Mouse (Mus musculus): Measurements from ENCODE around the gene Ddx39b. TPM values are rescaled to one million over a fixed set of nuclear protein-coding genes. Genes with fewer than 3 reads are reported as not detected.

Ddx39b gene
- polyA plus RNA-seq, 1 experiment: 290 TPM

DNA sequence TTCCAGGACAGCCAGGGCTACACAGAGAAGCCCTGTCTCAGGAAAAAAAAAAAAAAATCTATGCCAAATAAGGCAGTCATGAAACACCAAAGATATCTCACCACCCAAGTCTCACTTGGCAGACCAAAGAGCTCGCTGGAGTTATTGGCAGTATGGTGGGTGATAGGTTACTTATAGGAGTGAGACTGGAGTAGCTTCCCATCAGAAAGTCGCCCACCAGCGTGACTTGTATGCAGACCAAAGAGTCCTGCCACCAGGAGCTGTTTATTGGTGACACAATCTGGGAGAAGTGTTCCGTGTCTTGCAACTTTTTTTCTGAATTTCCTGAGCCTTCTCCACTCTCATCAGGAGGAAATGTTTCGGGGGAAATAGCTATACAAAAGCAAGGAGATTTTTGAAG is 1.8 kb upstream of the Ddx39b start:
- WGBS: 80% methylated on average over 5 of the region's 5 CpGs
- no peak overlapping the region for H3K4me3 ChIP-seq (ENCODE audit: insufficient read depth, low read depth, low read length)
- peaks cover 29% of the 10 kb centered on the region for H3K4me1 ChIP-seq (ENCODE audit: control insufficient read depth, insufficient read depth, low read length)
- TF ChIP-seq CTCF (IDR thresholded peaks at IDR 0.05; ENCODE audit: insufficient read depth, low read depth, low read length) (no peak), POLR2A (IDR thresholded peaks at IDR 0.05; ENCODE audit: insufficient read depth, low read depth, low read length) (no peak)
- H3K27ac ChIP-seq (ENCODE audit: insufficient read depth, low read depth, low read length): no peak overlapping the region

DNA sequence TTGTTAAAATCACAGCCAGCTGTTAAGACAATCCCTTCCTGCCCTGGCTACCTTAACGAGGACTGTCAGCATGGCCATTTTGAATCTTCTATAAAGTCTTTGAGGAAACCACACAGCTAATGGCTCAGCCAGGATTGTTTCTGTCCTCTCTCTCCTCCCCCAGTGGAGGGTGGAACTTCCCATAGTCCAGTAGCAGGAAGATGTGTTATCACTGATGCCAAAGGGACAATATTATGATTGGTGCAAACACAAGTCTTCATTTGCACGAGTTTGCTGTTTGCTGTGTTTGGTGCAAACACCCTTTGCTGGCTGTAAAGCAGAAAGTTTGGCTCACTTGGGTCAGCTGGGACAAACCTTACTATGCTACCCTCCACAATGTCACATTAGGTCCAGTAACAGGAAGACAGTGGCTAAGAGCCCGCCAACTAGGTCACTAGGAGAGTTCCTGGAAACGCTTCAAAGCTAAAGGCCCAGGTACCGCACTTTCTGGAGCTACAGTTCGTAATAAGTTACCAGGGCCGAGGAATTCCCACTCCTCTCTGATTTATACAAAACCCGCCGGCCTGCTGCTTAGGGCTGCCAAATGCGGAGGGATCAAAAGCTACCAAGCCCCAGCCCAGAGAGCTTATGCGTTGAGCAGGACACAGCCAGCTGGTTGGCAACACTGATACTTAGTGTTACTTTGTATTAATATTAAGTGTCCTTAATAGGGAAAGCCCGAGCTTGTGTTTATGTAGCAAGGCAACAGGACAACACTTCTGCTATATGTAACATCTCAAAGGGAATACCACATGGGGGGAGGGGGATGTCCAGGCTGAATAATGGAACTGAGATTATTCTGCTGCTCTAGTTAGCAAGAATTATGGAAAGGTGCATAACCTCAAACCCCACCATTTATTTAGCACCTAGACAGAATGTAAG is 902 bp upstream of the Ddx39b start:
- peak overlapping the region; percentile 95 for H3K27ac ChIP-seq (ENCODE audit: insufficient read depth, low read depth, low read length)
- TF ChIP-seq POLR2A (IDR thresholded peaks at IDR 0.05; ENCODE audit: insufficient read depth, low read depth, low read length): no peak
- TF ChIP-seq CTCF (IDR thresholded peaks at IDR 0.05; ENCODE audit: insufficient read depth, low read depth, low read length): no peak
- H3K4me3 ChIP-seq (ENCODE audit: insufficient read depth, low read depth, low read length): peak overlapping the region; percentile 47
- peaks cover 27% of the 10 kb centered on the region for H3K4me1 ChIP-seq (ENCODE audit: control insufficient read depth, insufficient read depth, low read length)
- 19% methylated on average over 12 of the region's 12 CpGs for WGBS

DNA sequence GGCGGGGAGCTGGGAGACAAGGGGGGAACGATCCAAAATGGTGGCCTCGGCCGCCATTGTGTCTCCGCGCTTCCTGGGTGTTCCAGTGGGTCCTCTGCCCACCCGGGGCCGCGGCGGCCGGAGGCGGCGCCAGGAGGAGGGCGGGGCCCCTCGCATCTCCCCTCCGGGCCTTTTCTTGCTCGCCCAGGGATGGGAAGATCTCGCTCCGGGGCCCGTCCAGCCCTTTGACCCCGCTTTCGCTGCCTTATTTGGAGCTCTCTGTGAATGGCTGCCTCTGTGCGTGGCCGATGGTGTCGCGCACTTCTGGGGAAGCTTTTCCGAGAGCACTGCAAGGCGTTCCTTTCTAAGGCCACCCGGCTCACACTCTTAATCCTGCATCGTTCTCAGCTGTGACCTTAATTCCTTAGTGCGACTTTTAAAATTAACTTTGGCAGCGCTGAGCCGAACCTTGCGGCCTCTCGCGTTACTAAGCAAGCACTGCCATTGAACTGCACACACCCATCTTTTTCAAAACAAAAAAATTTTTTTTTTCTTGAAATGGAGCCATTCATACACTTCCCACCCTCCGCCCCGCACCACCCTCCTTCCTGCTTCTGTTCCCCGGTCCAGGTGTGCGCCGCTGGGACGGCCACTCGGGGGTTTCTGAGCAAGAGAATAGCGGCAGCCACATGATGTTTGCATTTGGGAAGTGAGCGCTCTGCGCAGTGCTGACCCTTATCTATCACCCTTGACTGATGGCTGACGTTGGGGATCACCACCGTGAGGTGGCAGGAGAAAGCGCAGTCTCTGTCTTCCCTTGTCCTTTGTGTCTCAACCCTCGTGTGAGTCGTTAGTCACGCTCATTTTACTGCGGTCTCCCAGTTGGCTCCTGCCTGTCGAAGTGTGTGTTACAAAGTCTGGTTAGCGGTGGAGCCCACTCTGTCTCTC is 732 bp downstream of the Ddx39b start:
- Histone ChIP-seq H3K4me3 (ENCODE audit: insufficient read depth, low read depth, low read length) (peak overlapping the region; percentile 77), H3K4me1 (ENCODE audit: control insufficient read depth, insufficient read depth, low read length) (peaks cover 37% of the 10 kb centered on the region), H3K27ac (ENCODE audit: insufficient read depth, low read depth, low read length) (peak overlapping the region; percentile 92)
- no peak for TF ChIP-seq CTCF (IDR thresholded peaks at IDR 0.05; ENCODE audit: insufficient read depth, low read depth, low read length)
- TF ChIP-seq POLR2A (IDR thresholded peaks at IDR 0.05; ENCODE audit: insufficient read depth, low read depth, low read length): no peak
- under 1% methylated on average over 55 of the region's 55 CpGs for WGBS

DNA sequence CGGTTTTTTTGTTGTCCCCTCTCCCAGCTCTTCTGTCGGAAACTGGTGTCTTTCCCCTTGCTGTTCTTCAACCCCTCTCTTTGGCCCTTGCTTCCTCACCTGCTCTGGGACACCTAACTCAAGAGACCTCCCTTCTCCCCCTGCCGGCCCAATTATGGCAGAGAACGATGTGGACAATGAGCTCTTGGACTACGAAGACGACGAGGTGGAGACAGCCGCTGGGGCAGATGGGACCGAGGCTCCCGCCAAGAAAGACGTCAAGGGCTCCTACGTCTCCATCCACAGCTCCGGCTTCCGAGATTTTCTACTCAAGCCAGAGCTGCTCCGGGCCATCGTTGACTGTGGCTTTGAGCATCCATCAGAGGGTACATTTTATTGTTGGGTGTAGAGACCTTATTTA is 1.5 kb downstream of the Ddx39b start:
- Histone ChIP-seq H3K4me3 (ENCODE audit: insufficient read depth, low read depth, low read length) (peak overlapping the region; percentile 77), H3K27ac (ENCODE audit: insufficient read depth, low read depth, low read length) (peak overlapping the region; percentile 92; the same call in 1 of the 2 replicates), H3K4me1 (ENCODE audit: control insufficient read depth, insufficient read depth, low read length) (peaks cover 32% of the 10 kb centered on the region)
- WGBS: under 1% methylated on average over 16 of the region's 16 CpGs
- TF ChIP-seq POLR2A (IDR thresholded peaks at IDR 0.05; ENCODE audit: insufficient read depth, low read depth, low read length) (no peak), CTCF (IDR thresholded peaks at IDR 0.05; ENCODE audit: insufficient read depth, low read depth, low read length) (no peak)

DNA sequence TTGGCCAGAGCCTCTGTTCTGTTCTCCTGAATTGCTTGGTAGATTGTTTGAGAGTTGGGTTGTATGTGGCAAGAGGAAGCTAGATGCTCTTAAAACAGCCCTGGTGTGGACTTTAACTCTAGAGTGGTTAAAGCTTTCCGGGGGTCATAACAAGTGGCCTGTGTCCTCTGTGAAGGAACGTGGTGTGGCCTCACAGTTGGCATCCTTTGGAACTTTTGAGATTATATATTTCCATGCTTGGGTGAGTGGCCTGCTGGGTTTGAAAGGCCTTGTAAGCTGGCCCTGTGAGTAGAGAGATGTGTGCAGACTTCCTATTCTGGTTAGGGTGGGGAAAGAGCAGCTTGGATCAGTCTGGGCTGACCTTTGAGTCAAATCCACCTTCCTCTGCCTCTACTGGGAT is 3.5 kb downstream of the Ddx39b start:
- Histone ChIP-seq H3K4me1 (ENCODE audit: control insufficient read depth, insufficient read depth, low read length) (peaks cover 32% of the 10 kb centered on the region), H3K27ac (ENCODE audit: insufficient read depth, low read depth, low read length) (no peak overlapping the region), H3K4me3 (ENCODE audit: insufficient read depth, low read depth, low read length) (no peak overlapping the region)
- TF ChIP-seq POLR2A (IDR thresholded peaks at IDR 0.05; ENCODE audit: insufficient read depth, low read depth, low read length) (no peak), CTCF (IDR thresholded peaks at IDR 0.05; ENCODE audit: insufficient read depth, low read depth, low read length) (no peak)
- WGBS: 42% methylated on average over 2 of the region's 2 CpGs

DNA sequence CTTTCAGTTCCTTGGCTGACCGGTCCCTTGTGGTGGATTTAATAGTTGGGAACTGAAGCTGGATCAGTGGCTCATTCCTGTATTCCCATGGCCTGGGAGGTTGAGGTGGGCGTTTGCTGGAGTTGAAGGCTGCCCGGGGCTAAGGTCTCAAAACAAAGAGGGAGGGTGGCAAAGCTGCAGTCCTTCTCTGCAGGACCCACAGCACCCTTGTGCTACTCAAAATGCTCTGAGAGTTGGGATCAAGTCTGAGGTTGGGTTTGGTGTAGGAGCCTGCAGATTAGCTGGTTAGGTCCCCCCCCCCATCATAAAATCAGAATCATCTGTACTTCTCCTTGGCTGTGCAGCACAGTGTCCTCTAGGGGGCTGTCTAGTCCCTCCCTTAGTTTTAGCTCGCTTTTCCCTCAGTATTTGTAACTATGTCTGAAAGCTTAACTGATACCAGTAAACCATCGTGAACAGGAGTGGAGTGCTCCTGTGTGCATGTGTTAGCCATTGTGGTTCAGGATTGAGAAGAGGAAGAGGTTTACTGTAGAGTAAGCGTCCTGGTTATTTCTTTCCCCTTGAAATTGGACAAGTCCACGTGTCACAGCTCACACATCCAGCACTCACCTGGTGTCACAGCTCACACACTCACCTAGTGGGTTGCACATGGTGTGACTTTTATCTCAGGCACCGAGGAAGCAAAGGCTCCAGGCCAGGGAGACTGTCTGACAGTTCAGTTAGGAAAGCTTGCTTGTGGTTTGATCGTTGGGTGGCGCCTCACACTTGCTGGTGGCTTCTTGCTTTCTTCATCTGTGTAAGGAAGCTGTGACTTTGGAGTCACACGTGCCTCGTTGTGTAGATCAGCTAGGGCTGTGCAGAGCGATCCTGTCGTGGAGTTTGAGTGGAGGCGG is 4.4 kb downstream of the Ddx39b start:
- H3K27ac ChIP-seq (ENCODE audit: insufficient read depth, low read depth, low read length): no peak overlapping the region
- no peak overlapping the region for H3K4me3 ChIP-seq (ENCODE audit: insufficient read depth, low read depth, low read length)
- TF ChIP-seq CTCF (IDR thresholded peaks at IDR 0.05; ENCODE audit: insufficient read depth, low read depth, low read length) (no peak), POLR2A (IDR thresholded peaks at IDR 0.05; ENCODE audit: insufficient read depth, low read depth, low read length) (no peak)
- WGBS: 50% methylated on average over 15 of the region's 15 CpGs
- peaks cover 30% of the 10 kb centered on the region for H3K4me1 ChIP-seq (ENCODE audit: control insufficient read depth, insufficient read depth, low read length)

DNA sequence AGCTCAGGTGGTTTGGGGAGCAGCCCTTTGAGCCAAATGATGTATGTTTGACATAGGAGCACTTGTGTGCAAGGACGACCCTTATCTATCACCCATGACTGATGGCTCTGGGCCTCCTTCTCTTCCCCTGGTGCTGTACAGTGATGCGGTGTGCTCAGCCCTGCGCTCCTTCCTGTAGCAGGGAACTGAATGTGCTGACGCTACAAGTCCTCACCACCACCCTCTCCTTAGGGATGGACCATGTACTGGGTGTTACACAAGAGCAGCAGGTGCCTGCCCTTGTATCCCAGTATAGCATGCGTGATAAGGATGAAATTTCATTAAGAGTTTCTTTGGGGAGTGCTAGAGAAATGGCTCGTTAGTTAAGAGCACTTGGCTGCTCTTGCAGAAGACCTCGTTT is 5.6 kb downstream of the Ddx39b start:
- H3K27ac ChIP-seq (ENCODE audit: insufficient read depth, low read depth, low read length): no peak overlapping the region
- 70% methylated on average over 7 of the region's 7 CpGs for WGBS
- peaks cover 32% of the 10 kb centered on the region for H3K4me1 ChIP-seq (ENCODE audit: control insufficient read depth, insufficient read depth, low read length)
- no peak for TF ChIP-seq POLR2A (IDR thresholded peaks at IDR 0.05; ENCODE audit: insufficient read depth, low read depth, low read length)
- no peak for TF ChIP-seq CTCF (IDR thresholded peaks at IDR 0.05; ENCODE audit: insufficient read depth, low read depth, low read length)
- no peak overlapping the region for H3K4me3 ChIP-seq (ENCODE audit: insufficient read depth, low read depth, low read length)

DNA sequence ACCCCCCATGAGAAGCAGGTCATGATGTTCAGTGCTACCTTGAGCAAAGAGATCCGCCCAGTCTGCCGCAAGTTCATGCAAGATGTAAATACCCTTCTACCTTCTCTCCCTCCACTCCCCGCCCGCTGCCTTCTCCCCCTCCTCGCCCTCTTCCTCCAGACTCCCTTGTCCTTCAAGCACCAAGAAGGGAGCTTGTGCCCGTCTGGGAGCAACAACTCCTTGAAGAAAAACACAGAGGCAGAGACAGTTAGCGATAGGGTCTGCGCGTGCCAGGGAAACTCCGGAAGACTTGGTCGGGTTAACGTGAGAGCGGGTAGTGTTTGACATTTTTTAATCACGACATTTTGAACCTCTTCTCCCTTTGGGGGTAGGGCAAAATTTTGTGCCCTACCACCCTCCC is 7.4 kb downstream of the Ddx39b start:
- TF ChIP-seq CTCF (IDR thresholded peaks at IDR 0.05; ENCODE audit: insufficient read depth, low read depth, low read length) (no peak), POLR2A (IDR thresholded peaks at IDR 0.05; ENCODE audit: insufficient read depth, low read depth, low read length) (no peak)
- Histone ChIP-seq H3K4me1 (ENCODE audit: control insufficient read depth, insufficient read depth, low read length) (peaks cover 22% of the 10 kb centered on the region), H3K4me3 (ENCODE audit: insufficient read depth, low read depth, low read length) (no peak overlapping the region), H3K27ac (ENCODE audit: insufficient read depth, low read depth, low read length) (no peak overlapping the region)
- 76% methylated on average over 14 of the region's 14 CpGs for whole genome bisulfite sequencing
